Mouse (Mus musculus) hindbrain, postnatal 0 days (tissue): ENCODE data around the gene Meig1. TPM values are rescaled to one million over a fixed set of nuclear protein-coding genes. Genes with fewer than 3 reads are reported as not detected.
"Not testable (repeated sequence)": the region's sequence is repeated elsewhere in the genome, so short reads cannot be mapped to it uniquely, and the experiment has no call there.

Experiments used
- ATAC-seq: fragments of 200-750 bp; cut with Nextera tagmentation; 2 replicates; pipeline ENCODE4 v1.8.0; 2017; ENCODE audit warnings: mild to moderate bottlenecking, moderate TSS enrichment, moderate library complexity
- DNase-seq: peaks from one replicate; pipeline ENCODE4 v3.0.0-alpha.2; 2015; ENCODE audit warnings: low spot score
- H3K27ac ChIP-seq: fragments of 300-500 bp; sonication (generic); 2 replicates; pipeline ENCODE4 v1.5.1; 2014; ENCODE audit warnings: mild to moderate bottlenecking
- H3K27me3 ChIP-seq: fragments of 300-500 bp; sonication (generic); 2 replicates; pipeline ENCODE4 v1.6.1; 2014; ENCODE audit warnings: low read length, mixed read lengths; ENCODE audit not compliant: insufficient read depth
- H3K36me3 ChIP-seq: fragments of 300-500 bp; sonication (generic); 2 replicates; pipeline ENCODE4 v1.6.1; 2014; ENCODE audit warnings: low read length, mixed read lengths; ENCODE audit not compliant: insufficient read depth
- H3K4me1 ChIP-seq: fragments of 300-500 bp; sonication (generic); 2 replicates; pipeline ENCODE4 v1.6.1; 2014; ENCODE audit warnings: antibody characterized with exemption, low read length, mixed read lengths; ENCODE audit not compliant: insufficient read depth
- H3K4me2 ChIP-seq: fragments of 300-500 bp; sonication (generic); 2 replicates; pipeline ENCODE4 v1.6.1; 2014; ENCODE audit warnings: low read depth, mild to moderate bottlenecking, low read length, moderate library complexity, mixed read lengths
- H3K4me3 ChIP-seq: fragments of 300-500 bp; sonication (generic); 2 replicates; pipeline ENCODE4 v1.5.1; 2014; ENCODE audit warnings: low read length
- H3K9ac ChIP-seq: fragments of 300-500 bp; sonication (generic); replicated peaks from 2 replicates; pipeline ENCODE4 v1.6.1; 2014; ENCODE audit warnings: mild to moderate bottlenecking, low read length, moderate library complexity, mixed read lengths
- H3K9me3 ChIP-seq: fragments of 300-500 bp; sonication (generic); 2 replicates; pipeline ENCODE4 v1.6.1; 2016; ENCODE audit warnings: low read length, mixed read lengths
- CTCF ChIP-seq: IDR thresholded peaks from 2 replicates; pipeline ENCODE4 v1.5.1; 2016; ENCODE audit warnings: antibody characterized with exemption, control low read depth, low read depth
- WGBS: fragments of 180-500 bp; shearing (Covaris S2); extraction: QIAGEN DNeasy Blood & Tissue Kit; methylation state at CpG from one replicate; pipeline ENCODE4 v1.1.7; 2014; 5-methylcytosine and 5-hydroxymethylcytosine counted together
- polyA plus RNA-seq: library from polyadenylated mRNA; unstranded; fragments of >200 nt; fragmentation: Nextera tagmentation; extraction: Ambion mirVana; gene quantifications from 2 replicates; pipeline ENCODE4 v1.2.1, GENCODE M21; 2015
- total RNA-seq: library from RNA; depleted of rRNA; stranded (reverse); fragments of >200 nt; gene quantifications from 2 replicates; pipeline ENCODE4 v1.2.3, GENCODE M21; 2014

Gene Meig1
- total and polyA plus RNA-seq, 2 experiments from 2014 or later, result 3.0 to 12.4 TPM

DNA sequence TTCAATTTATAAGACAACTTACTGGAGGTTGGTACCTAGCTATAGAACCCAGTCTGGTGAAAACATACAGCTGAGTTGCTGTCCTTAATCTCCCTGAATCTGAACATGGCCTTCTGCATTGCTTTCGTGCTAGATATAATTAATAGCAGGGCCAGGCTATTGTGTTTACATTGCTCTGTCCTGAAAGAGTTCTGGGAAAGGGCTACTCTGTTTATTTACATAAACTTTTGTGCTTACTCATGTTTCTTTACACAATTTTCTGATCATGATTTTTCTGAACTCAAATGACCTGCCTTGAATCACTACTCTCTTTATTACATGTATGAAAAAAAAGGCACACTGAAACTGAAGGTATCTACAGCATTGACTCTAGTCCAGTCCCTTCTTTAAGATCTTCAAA lies 6.8 kb downstream of the Meig1 start:
- no peak for DNase-seq
- Histone ChIP-seq H3K9me3 (no peaks in the 10 kb centered on the region), H3K4me2 (no peak overlapping the region), H3K4me3 (no peak overlapping the region), H3K27me3 (no peaks in the 10 kb centered on the region), H3K9ac (no peak overlapping the region), H3K36me3 (no peaks in the 10 kb centered on the region), H3K4me1 (0 out of 2 replicates have a peak, but pooled peaks cover 3% of the 10 kb centered on the region), H3K27ac (no peak overlapping the region)
- WGBS, result 68% methylated on average over 1 of the region's 1 CpGs
- ATAC-seq, result no peak
- no peak for TF ChIP-seq CTCF

DNA sequence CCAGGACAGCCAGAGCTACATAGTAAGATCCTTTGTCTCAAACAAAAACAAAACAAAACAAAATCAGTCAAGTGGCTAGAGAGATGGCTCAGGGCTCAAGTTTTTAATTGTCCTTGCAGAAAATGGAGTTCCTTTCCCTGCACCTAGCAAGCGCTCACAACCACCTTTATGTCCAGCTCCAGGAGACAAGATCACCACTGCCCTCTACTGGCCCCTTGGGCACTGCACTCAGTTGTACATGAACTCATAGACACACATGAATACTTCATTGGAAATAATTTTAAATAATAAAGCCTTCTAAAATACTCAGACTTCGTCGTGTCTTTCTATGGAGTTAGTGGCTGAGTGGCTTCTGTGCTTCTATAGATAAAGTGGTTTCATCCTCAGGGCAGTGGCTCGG lies 8.2 kb downstream of the Meig1 start:
- TF ChIP-seq CTCF, result peak; percentile 82
- H3K36me3 ChIP-seq, result no peaks in the 10 kb centered on the region
- 41% methylated on average over 4 of the region's 4 CpGs for WGBS
- no peak overlapping the region for H3K27ac ChIP-seq
- H3K4me2 ChIP-seq, result no peak overlapping the region
- DNase-seq (peak; percentile 78), ATAC-seq (no peak)
- H3K9me3 ChIP-seq, result no peaks in the 10 kb centered on the region
- no peaks in the 10 kb centered on the region for H3K27me3 ChIP-seq
- no peak overlapping the region for H3K9ac ChIP-seq
- H3K4me3 ChIP-seq, result no peak overlapping the region
- no peaks in the 10 kb centered on the region for H3K4me1 ChIP-seq

DNA sequence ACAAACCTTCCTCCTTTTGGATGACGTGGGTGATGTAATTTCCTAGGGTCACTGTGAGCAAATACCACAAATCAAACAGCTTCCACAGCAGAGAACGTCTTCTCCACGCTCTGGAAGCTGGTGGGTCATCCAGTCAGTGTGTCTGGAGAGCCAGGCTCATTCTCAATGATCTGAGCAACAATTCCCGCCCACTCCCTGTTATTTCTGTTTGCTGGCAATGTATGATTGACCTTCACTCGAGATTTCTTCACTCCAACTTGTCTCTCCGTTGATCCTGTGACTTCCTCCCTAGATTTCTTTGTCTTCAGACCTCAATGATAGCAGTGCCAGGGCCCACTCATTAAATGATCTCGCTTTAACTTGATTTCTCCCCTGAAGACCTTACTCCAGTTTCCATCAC lies 14.7 kb downstream of the Meig1 start:
- 87% methylated on average over 7 of the region's 7 CpGs for WGBS
- Histone ChIP-seq H3K4me1 (no peaks in the 10 kb centered on the region), H3K9ac (no peak overlapping the region), H3K27ac (no peak overlapping the region), H3K4me2 (no peak overlapping the region), H3K36me3 (no peaks in the 10 kb centered on the region), H3K27me3 (no peaks in the 10 kb centered on the region), H3K4me3 (no peak overlapping the region), H3K9me3 (no peaks in the 10 kb centered on the region)
- TF ChIP-seq CTCF, result no peak
- ATAC-seq (no peak), DNase-seq (no peak)

DNA sequence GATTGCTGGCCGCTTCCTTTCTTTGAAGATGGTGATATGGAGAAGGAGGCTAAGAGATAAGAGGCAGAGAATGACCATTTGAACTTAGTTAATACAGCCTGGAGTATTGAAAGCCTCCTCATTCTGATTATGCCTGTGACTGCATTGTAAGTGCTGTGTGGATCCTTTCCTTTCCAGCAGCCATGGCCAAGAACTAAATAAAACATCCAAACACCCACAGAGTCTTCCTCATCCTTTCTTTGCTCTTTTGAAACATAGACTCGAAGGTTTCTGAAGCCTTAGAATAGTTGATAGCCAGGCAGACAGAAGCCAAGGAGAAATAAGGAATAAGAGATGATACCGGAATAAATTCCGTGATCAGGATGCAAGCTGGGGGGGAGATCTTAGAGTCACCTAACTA lies 16.5 kb downstream of the Meig1 start:
- Histone ChIP-seq H3K4me1 (no peaks in the 10 kb centered on the region), H3K9ac (no peak overlapping the region), H3K4me2 (no peak overlapping the region), H3K36me3 (no peaks in the 10 kb centered on the region), H3K27ac (no peak overlapping the region), H3K9me3 (no peaks in the 10 kb centered on the region), H3K4me3 (no peak overlapping the region), H3K27me3 (no peaks in the 10 kb centered on the region)
- 75% methylated on average over 4 of the region's 4 CpGs for WGBS
- no peak for DNase-seq
- no peak for TF ChIP-seq CTCF
- no peak for ATAC-seq

DNA sequence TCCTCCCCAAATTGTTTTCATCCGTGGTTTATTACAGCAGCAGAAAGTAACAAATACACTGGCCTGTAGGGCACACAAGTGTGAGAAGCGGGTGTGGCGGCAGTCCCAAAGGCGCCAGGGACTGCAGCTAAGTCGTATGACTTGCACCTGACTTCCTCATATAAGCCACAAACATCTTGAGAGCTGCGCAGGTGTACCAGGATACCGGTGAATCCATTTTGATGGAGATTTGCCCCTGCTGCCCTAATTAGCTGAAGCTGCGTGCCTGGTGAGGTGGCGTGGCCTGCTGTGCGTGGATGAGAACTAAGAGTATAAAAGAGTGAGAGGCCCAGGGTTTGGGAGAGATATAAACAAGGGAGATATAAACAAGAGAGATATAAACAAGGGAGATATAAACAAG lies 25.3 kb downstream of the Meig1 start, which contains the start of gene Olah:
TSS of gene Olah (minus strand) at position 101 of the 400 bp plus-strand sequence.
- not testable (repeated sequence) for H3K4me2 ChIP-seq, H3K36me3 ChIP-seq, H3K4me3 ChIP-seq, H3K4me1 ChIP-seq, H3K27me3 ChIP-seq, H3K9ac ChIP-seq, DNase-seq, ATAC-seq, H3K27ac ChIP-seq, H3K9me3 ChIP-seq
- 65% methylated on average over 10 of the region's 10 CpGs for WGBS

DNA sequence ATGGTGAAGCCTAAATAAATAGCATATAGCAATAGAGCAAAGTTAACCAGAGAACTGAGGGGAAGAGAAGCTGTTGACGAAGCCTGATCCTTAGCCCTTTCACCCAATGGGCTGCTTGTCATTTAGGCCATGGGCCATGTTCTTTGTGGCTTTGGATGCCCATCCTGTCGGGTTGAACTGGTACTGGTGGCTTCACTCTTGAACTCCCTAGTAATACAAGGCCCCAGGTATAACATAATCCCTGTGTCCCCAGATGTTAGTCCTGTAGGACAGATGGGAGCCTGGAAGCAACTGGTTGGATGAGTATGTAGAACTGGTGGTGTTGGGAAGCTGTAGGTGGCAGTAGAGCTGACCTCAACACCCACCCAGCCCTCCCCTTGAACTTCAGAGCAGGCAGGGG lies 30.5 kb downstream of the Meig1 start:
- no peak for DNase-seq
- Histone ChIP-seq H3K36me3 (no peaks in the 10 kb centered on the region), H3K4me2 (no peak overlapping the region), H3K9ac (no peak overlapping the region), H3K27me3 (no peaks in the 10 kb centered on the region), H3K4me3 (no peak overlapping the region), H3K4me1 (no peaks in the 10 kb centered on the region), H3K9me3 (no peaks in the 10 kb centered on the region), H3K27ac (no peak overlapping the region)
- ATAC-seq, result no peak
- TF ChIP-seq CTCF, result no peak
- WGBS, result 87% methylated on average over 2 of the region's 2 CpGs

DNA sequence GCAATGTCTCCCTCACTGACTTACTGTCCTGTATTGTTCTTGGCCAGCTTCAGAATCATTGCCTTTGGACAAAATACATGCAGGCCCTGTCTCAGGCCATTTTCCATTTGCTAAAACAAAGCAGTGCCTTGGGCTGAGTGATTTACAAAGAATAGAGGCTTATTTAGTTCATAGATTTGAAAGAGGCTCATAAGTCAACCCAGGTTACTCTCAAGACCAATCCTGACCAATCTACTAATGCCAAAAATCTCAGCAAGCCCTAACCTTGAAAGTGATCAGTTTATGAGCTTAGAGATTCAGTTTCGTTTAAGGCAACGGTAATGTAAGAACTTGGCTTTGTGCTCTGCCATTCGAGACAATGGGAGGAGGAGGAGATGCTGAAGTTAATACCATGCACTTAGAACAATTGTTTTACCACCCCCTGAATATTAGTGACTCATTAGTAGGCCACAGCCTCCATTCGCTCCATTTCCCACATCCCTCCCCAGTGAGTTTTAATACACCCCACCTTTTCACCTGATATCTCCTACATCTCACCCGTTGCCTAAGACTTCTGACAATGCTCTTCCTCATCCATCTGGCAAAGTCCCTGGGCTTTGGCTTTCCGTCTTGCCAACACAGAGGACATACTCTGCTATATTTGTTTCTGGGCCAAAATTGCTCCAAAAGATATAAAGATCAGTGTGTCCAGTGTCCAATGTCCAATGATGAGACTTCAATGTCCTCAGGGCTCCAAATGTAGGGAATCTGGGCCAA lies 35.2 kb downstream of the Meig1 start:
- ATAC-seq, result no peak
- TF ChIP-seq CTCF, result no peak
- WGBS, result 81% methylated on average over 6 of the region's 6 CpGs
- H3K36me3 ChIP-seq, result no peaks in the 10 kb centered on the region
- DNase-seq, result no peak
- no peak overlapping the region for H3K9ac ChIP-seq
- no peak overlapping the region for H3K27ac ChIP-seq
- no peak overlapping the region for H3K4me3 ChIP-seq
- H3K4me1 ChIP-seq, result no peaks in the 10 kb centered on the region
- no peaks in the 10 kb centered on the region for H3K27me3 ChIP-seq
- no peak overlapping the region for H3K4me2 ChIP-seq
- H3K9me3 ChIP-seq, result no peaks in the 10 kb centered on the region
